Mouse (Mus musculus) layer of hippocampus, adult 11-12 months (tissue): Measurements from ENCODE around the gene Adra1b.

Source experiments
- DNase-seq: peaks from one replicate; pipeline ENCODE4 v3.0.0; 2022; ENCODE audit warnings: low spot score

Gene Adra1b

DNA sequence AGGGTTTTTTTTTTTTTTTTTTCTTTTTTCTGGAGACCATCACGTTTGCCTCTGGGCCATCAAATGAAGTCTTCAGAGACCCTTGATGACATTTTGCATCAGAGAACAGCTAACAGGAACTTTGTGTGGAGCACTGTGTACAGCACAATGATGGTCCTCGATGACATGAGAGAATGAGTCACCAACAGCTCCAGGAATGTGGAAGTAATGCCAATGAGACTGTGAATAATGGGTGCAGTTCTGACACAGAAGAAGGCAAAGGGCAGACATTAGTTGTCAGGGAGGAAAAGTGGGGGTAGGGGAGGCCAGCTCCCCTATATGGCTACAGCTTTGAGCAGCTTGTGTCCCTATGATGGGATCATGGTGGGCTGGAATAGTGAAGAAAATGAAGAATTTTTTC, 5.7 kb downstream of the Adra1b start:
- DNase-seq, result no peak

DNA sequence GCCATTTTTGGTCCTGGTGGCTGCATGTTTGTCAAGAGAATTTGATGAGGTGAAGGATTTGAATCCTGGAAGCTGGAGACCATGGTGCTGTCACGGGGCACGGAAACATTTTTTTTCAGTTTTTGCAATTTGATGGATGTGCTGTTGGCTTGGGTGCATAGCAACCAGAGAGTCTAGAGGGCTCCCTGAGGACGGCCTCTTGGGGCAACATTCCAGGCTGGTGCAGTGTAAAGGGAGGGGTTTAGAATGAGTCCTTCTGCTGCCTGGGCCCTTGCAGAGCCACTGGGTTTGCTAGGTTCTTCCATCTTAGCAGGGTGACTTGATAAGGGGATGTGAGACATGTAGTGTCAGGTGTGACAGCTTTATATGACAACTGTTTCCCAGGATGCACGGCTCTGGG, 8.5 kb downstream of the Adra1b start:
- no peak for DNase-seq

DNA sequence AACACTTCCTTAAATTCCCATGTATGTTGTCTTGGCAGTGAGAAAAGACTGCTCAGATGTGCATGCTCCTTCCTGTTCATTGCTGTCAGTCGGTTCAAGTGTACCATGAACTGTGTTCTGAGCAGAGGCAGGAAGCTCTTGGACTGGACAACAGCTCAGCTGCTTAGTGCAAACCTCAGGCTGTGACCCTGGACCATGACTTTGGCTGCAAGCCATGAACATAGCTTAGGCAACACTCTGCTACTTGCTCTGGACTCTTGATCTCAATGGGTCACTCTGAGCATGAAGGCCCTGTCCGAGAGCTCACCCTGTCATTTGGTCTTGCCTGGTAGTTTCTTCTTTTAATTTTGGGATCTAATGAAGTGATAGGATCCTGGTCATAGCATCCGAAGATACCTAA, 9.6 kb downstream of the Adra1b start:
- DNase-seq, result no peak

DNA sequence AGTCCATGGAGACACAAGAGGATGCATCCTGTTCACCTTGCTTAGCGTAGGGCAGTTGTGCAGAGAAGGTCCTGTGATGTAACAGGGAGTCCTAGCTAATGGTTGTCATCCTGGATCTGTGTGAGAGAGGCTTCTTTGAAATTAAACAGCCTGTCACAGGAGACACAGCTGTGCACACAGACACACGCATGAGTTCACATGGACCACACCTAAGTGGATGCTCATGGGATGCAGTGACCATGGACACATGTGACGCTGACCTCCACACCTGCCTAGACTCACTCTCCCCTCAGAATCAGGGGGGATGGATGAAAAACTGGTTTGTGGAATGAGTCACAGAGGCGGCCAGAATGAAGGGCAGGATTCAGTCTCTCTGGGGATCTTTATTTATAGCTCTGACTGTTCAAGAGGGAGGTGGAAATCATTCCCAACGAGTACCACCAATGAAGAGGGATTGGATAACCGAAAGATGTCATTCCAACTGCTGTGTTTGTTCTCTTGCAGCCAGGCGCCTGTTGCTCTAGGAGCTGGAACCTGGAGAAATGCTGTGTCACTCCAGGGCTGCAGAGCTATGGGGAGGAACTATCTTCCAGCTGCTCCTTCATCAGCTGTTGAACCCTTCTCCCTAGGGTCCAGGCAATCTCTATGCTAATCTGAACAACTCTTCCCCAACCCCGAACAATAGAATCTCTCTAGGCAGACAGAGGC, 11.6 kb downstream of the Adra1b start:
- DNase-seq, result no peak

DNA sequence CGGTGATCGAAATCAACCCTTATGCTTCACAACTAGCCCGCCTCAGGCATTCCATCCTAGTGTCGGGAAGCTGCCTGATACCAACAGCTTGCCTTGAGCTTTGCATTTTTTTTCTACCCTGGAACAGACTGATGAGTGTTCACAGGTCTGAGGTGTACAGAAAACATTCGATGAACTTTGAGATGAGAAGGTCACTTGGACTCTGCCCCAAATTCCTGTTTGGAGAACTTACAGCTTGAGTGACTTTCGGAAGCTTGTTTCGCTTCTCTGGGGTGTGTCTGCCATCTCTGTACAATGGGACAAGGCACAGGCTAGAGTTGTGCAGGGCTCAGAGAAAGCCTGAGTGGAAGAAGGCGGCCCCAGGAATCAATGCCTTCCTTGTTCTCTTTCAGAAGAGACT, 12.3 kb downstream of the Adra1b start:
- DNase-seq, result no peak

DNA sequence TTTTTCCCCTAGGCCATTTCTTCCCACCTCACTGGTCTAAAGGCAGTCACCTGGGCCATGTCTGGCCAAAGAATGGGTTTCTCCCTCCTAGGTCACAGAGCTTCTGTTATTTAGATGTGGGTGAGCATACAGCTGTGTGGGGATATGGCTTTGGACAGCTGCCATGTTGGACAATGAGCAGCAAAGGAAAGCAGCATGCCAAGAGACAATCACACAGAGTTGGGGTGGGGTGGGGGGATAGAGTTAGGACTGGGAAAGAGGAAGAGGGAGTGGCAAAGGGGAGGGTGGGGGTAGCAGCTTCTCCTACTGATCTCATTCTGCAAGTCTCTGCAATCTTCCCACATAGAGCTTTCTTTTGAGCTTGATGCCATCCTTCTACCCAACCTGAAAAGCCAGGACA, 13.4 kb downstream of the Adra1b start:
- no peak for DNase-seq

DNA sequence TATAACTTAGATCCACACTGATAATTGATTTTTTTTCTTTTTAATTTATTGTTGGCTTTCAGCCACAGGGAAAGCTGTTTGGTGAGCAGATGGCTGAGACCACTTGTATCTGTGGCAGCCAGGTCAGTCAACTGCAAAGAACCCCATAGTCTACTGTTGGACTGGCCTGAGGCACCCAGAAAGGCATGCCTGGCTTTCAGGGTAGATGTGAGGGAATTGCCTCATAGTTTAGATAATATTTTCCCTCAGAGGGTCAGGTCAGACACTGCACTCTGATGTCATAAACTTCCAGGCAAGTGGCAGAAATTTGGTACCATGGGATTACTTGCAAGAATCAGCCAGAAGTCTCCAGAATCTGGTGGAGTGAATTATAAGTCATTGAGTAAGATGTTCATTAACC, 16.5 kb downstream of the Adra1b start:
- no peak for DNase-seq

DNA sequence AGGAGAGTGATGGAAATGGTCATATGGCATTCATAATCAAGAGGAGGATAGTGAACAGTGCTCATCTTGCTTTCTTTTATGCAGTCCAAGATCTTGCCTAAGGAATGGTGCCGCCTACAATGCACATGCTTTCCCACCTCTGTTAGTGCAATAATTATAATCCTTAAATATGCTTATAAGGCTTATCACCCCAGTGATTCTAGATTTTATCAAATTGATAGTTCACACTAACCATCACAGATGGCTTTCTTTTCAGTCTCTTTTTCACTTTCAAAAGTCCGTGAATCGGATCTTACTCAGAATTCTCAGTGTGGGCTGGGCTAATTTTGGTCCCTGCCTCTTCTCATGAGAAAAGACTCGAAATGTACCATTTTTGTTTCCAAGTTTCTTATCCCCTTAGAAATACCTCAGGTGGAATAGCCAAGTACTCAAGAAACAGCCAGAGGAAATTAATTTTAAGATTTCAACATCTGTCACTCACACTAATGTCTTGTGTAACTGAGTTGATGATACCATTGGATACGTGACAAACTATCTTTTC, 17.3 kb downstream of the Adra1b start:
- DNase-seq, result no peak

DNA sequence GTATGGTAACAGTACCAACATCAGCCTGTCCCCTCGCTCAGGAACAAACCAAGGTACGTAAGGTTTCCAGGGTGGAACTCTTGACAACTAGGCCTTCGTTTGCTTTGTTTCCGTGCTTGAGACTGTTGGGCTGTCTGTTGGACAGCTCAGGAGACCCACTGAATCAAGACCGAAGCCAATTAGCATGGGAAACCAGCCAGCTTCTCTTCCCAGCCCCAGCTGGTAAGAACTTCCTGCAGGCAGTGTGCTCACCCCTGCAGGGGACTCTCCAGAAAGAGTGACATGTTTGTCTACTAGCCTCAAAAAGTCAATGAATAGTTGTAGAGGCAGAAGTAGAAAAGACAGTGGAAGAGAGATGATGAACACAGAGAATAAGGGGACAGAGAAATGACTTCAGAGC, 23.8 kb downstream of the Adra1b start:
- no peak for DNase-seq

DNA sequence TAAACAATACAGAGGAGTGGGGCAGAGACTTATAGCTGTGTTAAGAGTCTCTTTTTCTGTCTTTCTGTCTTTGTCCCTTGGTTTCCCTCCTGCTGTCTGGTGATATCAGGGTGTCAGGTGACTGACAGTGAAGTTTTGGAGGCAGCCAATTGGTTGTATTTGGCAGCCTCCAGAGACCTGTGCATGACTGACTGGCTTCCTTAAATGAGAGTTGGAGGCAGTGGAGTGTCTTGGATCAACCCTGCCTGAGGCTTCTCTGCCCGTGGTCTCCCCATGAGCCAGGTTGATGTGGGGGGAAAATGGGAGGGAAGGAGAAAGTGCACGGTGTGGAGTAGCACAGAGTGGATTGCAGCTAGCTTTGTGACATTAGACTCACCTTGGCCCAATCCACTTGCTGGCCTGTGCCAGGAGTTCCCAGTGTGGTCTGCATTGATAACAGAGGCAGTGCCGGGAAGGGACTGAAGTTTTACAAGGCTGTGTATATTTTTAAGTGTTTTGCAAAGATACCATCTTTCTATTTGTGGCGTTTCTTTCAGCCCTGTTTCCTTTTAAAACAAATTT, 33.2 kb downstream of the Adra1b start:
- DNase-seq, result no peak

DNA sequence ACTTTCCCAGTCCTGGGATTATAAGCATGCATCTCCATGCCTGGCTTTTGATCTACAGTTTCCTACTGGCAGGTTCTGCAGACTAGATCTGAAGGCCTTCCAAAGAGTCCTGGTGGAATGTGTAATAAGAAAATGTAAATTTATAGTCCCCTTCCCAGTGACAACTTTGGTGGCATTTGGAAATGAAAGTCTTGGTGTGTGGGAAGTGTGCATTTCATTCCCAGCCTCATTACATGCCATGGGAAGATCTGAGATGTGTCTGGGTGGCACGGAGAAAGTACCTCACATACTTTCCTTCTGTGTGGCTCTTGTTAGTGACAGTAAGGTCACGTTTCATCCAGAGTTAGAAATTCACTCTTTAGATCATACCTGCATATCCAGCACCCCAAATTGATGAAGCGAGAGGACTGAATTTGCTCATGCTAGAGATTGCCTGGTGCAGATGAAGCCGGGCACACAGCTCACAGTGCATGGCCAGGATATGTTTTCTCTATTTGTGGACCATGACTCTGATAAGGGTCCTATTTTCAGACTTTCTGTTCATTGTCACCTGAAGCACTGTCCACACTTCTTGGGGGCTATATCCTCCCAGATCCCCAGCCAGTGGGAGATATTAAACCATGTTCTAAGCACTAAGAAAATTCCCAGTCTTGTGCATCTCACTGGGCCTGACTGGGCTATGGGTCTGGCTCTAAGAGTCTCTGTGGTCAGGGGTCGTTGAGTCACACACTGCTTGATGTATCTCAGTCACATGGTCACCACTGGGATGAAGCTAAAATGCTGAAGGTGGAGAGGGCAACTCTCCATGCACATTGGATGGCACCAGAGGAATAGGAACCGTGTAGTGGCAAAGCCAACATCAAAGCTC, 35.5 kb downstream of the Adra1b start:
- no peak for DNase-seq

DNA sequence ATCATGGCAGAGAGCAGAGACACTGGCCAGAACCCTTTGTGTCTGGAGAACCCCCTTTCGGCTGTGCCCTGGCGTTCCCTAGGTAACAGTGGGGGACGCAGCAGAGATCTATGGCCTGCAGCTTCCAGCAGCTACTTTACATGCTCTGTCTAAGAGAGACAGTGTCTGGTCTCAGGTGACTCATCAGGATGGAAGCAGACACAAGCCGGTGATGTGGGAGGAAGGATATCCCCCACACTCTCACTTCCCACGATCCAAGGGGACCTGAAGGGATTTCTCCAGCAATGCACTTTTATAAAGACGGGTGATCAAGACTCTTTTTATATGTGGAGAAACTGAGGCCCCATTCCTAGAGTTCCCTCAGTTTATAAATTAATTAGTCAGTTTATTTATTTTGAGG, 48.0 kb downstream of the Adra1b start:
- no peak for DNase-seq

DNA sequence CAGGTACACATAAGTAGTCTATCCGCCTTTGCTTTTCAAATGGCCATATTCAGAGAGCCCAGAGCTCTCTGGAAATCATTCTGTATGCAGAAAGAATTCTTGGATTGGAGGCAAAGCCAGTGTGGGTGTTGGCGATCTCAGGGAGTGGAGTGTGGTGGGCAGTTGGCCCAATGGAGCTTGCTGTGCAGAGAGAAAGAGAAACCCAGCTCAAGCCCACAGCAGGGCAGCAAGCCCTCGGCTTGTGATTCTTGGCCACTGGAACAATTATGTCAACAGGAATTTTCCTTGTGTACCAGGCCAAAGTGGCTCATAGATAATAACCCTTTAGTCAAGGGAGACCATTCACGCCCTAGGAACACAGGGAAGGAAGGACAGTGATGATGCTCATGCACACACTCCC, 53.0 kb downstream of the Adra1b start:
- no peak for DNase-seq

DNA sequence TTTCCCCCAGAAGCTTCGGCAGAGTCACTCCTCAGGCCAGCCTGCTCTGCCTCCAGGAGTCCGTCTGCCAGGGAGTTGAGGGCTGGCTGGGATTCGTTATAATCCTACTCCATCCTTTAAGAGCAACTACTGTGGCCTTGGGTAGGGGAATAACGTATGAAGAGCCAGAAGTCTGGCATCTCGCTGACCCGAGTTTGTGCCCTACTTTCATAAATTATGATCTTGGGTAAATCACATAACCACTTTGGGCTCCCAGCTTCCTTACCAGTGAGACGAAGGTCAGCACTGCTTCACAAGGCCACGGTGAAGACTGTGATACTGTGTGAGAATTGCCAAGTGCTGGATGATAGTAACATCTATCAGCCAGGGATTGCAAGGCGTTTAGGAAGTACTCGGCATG, 59.4 kb downstream of the Adra1b start:
- no peak for DNase-seq

DNA sequence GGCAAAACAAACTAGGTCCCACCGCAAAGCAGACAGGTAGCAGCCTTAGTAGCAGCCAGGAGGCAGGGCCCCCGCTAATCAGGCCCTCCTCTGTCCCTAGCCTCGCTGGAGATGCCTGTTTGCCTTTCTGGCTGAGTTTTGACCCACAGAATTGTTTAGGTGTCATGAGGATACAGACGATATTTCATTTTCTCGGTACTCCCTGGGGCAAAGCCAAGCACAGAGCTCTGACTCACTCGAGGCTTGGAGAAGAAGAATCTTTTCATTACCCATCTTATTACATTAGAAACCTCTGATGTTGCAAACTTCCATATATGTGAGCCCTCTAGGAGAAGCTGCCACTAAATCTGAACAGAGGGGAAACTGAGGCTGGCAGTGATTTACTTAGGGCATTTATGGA, 60.5 kb downstream of the Adra1b start:
- DNase-seq, result no peak

DNA sequence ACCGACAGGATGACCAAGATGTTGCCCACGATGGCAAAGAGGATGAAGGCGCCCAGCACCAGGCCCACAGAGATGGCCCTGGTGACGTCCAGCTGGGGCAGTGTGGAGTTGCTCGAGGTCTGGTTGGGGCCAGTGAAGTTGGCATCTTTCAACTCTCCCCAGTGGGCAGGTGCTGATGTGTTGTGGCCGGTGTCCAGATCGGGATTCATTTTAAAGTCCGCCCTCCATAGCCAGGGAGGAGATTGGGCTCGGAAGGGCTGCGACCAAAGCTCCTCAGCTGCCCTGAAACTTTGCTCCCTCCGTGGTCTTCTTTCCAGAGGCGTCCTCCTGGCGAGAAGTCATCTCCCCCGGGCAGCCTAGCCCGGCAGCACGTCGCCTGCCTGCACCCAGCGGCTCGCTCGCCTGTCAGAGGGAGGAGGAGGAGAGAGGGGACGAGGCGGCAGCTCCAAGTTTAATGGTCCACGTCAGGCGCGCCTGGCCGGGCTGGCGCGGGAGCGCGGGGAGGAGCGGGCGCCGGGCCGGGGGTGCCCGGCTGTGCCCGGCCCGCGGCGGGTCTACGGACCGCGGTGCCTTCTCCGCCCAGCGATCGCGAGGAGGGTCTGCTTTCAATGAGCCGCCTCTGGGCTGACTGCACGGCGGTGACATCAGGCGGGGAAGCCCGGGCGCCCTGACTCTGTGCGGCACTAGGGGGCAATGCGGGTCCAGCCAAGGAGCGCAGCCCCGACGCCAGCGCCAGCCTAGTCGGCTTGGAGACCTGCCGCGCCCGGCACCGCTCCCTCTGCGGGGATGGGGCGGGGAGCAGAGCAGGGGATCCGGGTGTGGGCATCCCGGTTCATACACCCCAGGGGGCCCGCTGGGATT, 64.9 kb downstream of the Adra1b start:
- peak; percentile 47 for DNase-seq

DNA sequence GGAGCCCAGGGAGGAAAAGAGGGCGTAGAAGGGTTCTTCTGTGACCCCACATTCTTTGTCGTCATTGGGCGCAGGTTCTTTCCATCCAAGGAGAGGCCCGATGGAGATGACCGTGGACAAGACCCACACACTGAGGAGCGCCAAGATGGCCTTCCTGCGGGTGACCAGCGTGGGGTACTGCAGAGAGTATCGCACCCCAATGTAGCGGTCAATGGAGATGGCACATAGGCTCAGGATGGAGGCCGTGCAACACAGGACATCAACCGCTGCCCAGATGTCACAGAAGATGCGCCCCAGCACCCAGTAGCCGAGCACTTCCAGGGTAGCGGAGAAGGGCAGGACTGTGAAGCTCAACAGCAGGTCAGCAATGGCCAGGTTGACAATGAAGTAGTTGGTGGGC, 65.6 kb downstream of the Adra1b start:
- no peak for DNase-seq

DNA sequence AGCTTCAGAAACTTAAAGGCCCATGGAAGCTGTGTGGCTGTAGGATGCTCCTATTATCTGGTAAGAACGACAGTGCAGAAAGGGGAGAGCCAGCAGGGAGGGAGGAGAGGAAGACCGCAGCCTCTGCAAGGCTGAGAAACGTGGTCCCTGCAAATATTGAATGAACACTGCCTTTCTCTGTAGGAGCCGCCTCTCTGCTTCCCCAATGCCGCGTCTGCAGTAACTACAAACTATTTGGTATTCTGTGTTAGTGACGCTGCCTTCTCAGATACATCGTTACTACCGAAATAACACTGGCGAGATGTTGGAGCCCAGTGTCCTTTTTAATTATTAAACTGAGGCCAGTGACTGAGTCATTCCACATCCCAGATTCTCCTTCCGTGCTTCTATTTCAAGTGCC, 66.5 kb downstream of the Adra1b start:
- DNase-seq, result no peak

DNA sequence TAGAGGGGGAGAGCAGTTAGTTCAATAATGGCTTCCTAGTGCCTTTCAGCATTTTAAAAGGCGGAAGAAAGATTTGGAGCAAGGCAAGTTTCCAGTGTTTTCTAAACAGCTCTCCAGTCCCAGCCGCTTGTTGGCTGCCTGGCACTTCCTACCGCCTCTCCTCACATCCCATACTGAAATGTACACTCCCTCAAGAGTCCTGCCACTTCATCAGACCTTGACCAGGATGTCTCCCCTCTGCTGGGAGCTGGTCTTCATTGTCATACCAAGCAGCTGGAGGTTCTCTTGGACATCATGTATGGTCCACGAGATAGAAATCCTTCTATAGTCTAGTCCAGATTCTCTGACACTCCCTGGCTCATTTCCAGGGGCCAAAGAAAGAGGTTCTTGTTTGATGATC, 69.5 kb downstream of the Adra1b start:
- DNase-seq, result no peak

DNA sequence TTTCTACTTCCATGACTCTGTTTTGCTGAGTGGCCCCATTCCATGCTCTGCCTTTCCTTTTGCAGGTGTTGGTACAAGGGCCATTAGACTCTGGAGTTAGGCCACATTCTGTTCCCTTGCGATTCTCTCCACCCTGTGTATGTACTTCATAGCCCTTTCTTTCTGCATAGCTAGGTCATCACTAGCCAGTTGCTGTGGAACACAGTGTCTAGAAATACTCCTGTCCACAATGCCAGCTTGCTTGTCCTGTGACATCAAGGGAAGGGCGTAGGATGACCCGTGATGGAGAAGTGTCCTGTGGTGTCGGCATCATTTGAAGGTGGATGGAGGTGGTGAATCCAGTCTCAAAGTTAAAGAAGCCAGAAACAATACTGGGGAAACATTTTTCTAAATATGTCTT, 74.2 kb downstream of the Adra1b start:
- no peak for DNase-seq

DNA sequence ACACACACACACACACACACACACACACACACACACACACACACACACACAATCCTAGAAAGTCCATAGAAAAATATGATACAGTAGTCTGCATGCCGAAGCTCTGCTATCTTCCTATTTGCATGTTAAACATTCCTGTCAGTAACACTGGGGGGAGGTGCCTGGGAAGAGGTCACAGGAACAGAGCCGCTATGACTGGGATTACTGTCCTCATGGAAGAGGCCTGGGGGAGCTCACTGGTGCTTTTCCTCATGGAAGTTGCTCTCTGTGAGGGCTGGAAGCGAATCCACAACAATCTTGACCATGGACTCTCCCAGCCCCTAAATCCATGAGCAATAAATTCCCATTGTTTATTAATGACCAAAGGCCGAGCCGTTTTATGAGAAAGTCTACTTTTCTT, 77.7 kb downstream of the Adra1b start:
- no peak for DNase-seq
